ENCODE assay signal across 8 mouse cellular contexts in the genomic region with DNA sequence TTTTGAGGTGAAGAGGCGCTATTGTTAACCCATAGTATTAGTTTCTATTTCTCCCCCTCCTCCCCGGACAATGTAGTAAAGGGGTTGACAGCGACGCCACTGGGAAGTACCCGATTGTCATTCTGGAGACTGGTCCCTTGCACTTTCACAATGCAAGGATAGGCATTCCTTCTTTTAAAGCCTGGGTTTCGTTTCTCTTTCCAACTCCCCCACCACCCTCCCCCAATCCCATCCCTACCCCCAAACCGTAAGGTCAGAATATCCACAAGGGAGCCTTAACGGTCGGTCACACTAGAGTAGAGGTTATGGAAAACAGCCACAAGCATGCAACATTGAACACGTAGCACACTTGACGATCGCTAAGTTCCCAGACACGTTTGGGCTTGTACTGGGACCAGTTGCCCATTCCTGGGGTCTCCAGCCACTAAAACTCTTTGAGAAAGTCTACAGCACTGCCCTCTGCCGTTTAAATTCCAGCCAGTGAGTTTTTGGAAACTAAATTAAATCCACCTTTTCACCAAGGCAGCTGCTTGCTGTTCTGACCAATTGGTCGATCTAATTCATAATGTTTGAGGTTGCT. TPM values are rescaled to one million over a fixed set of nuclear protein-coding genes. Genes with fewer than 3 reads are reported as not detected.
DNase-seq lines count a peak whose midpoint lies in the region; ATAC-seq lines count a peak whose summit lies in the region.

A gene (minus strand): TSS at position 426 of the 580 bp plus-strand sequence.

- WGBS in forebrain, embryonic 11.5 days, result 1% methylated on average over 15 of the region's 15 CpGs

- no peak for ATAC-seq in forebrain, embryonic 11.5 days (replicated peaks; ENCODE audit: low FRiP score)

- H3K9ac ChIP-seq in forebrain, embryonic 11.5 days (ENCODE audit: low read length), result peak within 1 kb of the TSS; percentile 99

- peaks cover 6% of the 10 kb centered on the region; the same call in 1 of the 2 replicates for H3K36me3 ChIP-seq in forebrain, embryonic 11.5 days (ENCODE audit: control insufficient read depth, insufficient read depth, low read length)

- peak within 1 kb of the TSS; percentile 93 for H3K4me2 ChIP-seq in forebrain, embryonic 11.5 days (ENCODE audit: low read depth, low read length, severe bottlenecking)

- peak within 1 kb of the TSS; percentile 99 for H3K4me3 ChIP-seq in forebrain, embryonic 11.5 days (ENCODE audit: low read depth, low read length)

- H3K27me3 ChIP-seq in forebrain, embryonic 11.5 days (ENCODE audit: control insufficient read depth, insufficient read depth, low read length), result 0 out of 2 replicates have a peak, but pooled peaks cover 3% of the 10 kb centered on the region

- peak within 1 kb of the TSS; percentile 64 for H3K27ac ChIP-seq in forebrain, embryonic 11.5 days (ENCODE audit: low read depth, low read length)

- intact Hi-C loops in heart, postnatal 10 days (cut with DNase I), result loop anchor here (2.0 kb wide), 1 partner anchor 157 kb away; no protein-coding TSS in a partner anchor

- H3K9me3 ChIP-seq in forebrain, embryonic 11.5 days (ENCODE audit: control insufficient read depth, low read length), result no peaks in the 10 kb centered on the region

- peak; percentile 66 for DNase-seq in ES-CJ7 (ENCODE audit: low read depth, low spot score)
- peak; percentile 13 for DNase-seq in adrenal gland, postnatal 25 days
- peak; percentile 67 for DNase-seq in forebrain, embryonic 11.5 days (ENCODE audit: low spot score)
- peak; percentile 60 to 68 for DNase-seq in heart, postnatal 10 days
- peak; percentile 47 to 60 for DNase-seq in kidney, postnatal 25 days
- DNase-seq in lung, adult 18-20 months, result peak; percentile 23 to 42
- peak; percentile 16 for DNase-seq in ovary, postnatal 36 days (ENCODE audit: low spot score)
- peak; percentile 8 to 26 for DNase-seq in urinary bladder, postnatal 36 days (ENCODE audit: low spot score in 2 of 2)

- peaks cover 7% of the 10 kb centered on the region for H3K4me1 ChIP-seq in forebrain, embryonic 11.5 days (replicated peaks; ENCODE audit: control insufficient read depth, insufficient read depth, low read length)

RNA-seq across cellular contexts. Expression of the gene that starts here (rescaled TPM):
- total RNA-seq in adrenal gland, postnatal 25 days (2021), result 17.2 and 31.9 TPM in 2 replicates
- 1.6 and 2.4 TPM in 2 replicates for polyA plus RNA-seq in forebrain, embryonic 11.5 days (2014; fragmentation: Nextera tagmentation; extraction: Ambion mirVana)
- 10 to 100 TPM; 58.2 to 58.4 TPM for total RNA-seq in heart, postnatal 10 days (2021)

Comparison
In these comparisons a context has a peak if more than half of its experiments do, and no peak if none do; other contexts are left out.
1. DNase-seq: peak in every context shown above with its lines; median percentile 67 in forebrain, embryonic 11.5 days; 66 in ES-CJ7; 64 in heart, postnatal 10 days; 54 in kidney, postnatal 25 days; 32 in lung, adult 18-20 months; 17 in urinary bladder, postnatal 36 days; 16 in ovary, postnatal 36 days; 13 in adrenal gland, postnatal 25 days.